Mouse (Mus musculus) hindbrain, embryonic 16.5 days (tissue): ENCODE results near the gene Kctd4. TPM values are rescaled to one million over a fixed set of nuclear protein-coding genes. Genes with fewer than 3 reads are reported as not detected.

ENCODE experiments used
- ATAC-seq: fragments of 200-750 bp; cut with Nextera tagmentation; 2 replicates; pipeline ENCODE4 v1.8.0; 2017; ENCODE audit warnings: moderate TSS enrichment, moderate library complexity
- H3K27ac ChIP-seq: fragments of 300-500 bp; sonication (generic); 2 replicates; pipeline ENCODE4 v1.5.1; 2014; ENCODE audit warnings: low read depth, mild to moderate bottlenecking, control low read depth, low read length, moderate library complexity
- H3K27me3 ChIP-seq: fragments of 300-500 bp; sonication (generic); replicated peaks from 2 replicates; pipeline ENCODE4 v1.6.1; 2014; ENCODE audit warnings: low read length; ENCODE audit not compliant: control insufficient read depth, insufficient read depth
- H3K36me3 ChIP-seq: fragments of 300-500 bp; sonication (generic); 2 replicates; pipeline ENCODE4 v1.6.1; 2014; ENCODE audit warnings: mild to moderate bottlenecking, low read length, moderate library complexity, mixed read lengths; ENCODE audit not compliant: control insufficient read depth, insufficient read depth
- H3K4me1 ChIP-seq: fragments of 300-500 bp; sonication (generic); 2 replicates; pipeline ENCODE4 v1.6.1; 2014; ENCODE audit warnings: low read depth, low read length; ENCODE audit not compliant: control insufficient read depth, insufficient read depth
- H3K4me2 ChIP-seq: fragments of 300-500 bp; sonication (generic); 2 replicates; pipeline ENCODE4 v1.6.1; 2014; ENCODE audit warnings: mild to moderate bottlenecking, low read length, control low read depth, moderate library complexity
- H3K4me3 ChIP-seq: fragments of 300-500 bp; sonication (generic); 2 replicates; pipeline ENCODE4 v1.5.1; 2014; ENCODE audit warnings: mild to moderate bottlenecking, low read length, control low read depth, moderate library complexity
- H3K9ac ChIP-seq: fragments of 300-500 bp; sonication (generic); 2 replicates; pipeline ENCODE4 v1.6.1; 2014; ENCODE audit warnings: low read depth, mild to moderate bottlenecking, control low read depth, low read length, moderate library complexity
- H3K9me3 ChIP-seq: fragments of 300-500 bp; sonication (generic); 2 replicates; pipeline ENCODE4 v1.6.1; 2014; ENCODE audit warnings: mild to moderate bottlenecking, low read length, moderate library complexity; ENCODE audit not compliant: control insufficient read depth
- WGBS: fragments of 180-500 bp; shearing (Covaris S2); extraction: QIAGEN DNeasy Blood & Tissue Kit; methylation state at CpG from one replicate; pipeline ENCODE4 v1.1.7; 2014; 5-methylcytosine and 5-hydroxymethylcytosine counted together
- polyA plus RNA-seq: library from polyadenylated mRNA; unstranded; fragments of >200 nt; fragmentation: Nextera tagmentation; extraction: Ambion mirVana; gene quantifications from 2 replicates; pipeline ENCODE4 v1.2.1, GENCODE M21; 2015

Kctd4 gene
- polyA plus RNA-seq, 1 experiment from 2014 or later = 6.7 TPM

DNA sequence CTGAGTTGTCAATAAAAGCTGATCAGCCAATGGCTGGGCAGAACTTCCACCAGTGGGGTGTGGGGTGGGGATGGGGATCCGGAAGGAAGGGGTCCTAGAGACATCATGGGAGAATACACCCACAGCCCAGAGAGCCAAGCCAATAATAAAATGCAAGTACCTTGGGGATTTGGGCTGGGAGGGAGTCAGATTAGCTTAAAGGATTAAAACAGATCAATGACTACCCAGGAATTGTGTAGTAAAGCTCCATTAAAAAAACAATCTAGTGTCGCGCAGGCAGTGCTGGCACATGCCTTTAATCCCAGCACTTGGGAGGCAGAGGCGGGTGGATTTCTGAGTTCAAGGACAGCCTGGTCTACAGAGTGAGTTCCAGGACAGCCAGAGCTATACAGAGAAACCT, 50.2 kb downstream of the Kctd4 start:
- Histone ChIP-seq H3K4me2 (no peak overlapping the region), H3K27ac (no peak overlapping the region), H3K36me3 (no peaks in the 10 kb centered on the region), H3K4me1 (peaks cover 10% of the 10 kb centered on the region), H3K9ac (no peak overlapping the region), H3K4me3 (no peak overlapping the region), H3K9me3 (no peaks in the 10 kb centered on the region), H3K27me3 (no peaks in the 10 kb centered on the region)
- ATAC-seq = no peak
- 90% methylated on average over 4 of the region's 4 CpGs for WGBS

DNA sequence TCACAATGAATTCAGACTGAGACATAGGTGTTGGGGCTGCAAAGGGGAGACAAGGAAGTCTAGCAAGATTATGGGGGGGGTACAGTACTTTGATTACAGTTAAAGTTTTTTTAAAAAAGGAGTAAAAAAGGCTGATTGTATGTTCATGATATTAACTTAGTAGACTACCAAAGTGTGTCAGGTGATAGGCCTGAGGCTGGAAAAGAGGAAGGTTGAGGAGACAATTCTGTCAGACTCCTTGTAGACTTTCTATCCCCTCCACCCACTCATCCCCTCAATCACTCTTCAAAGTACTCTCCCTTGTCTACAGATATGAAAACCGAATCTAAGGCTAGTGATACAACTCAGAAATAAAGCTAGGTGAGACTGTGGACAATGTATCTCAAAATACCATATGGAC, 53.4 kb downstream of the Kctd4 start:
- no peak overlapping the region for H3K4me2 ChIP-seq
- H3K4me3 ChIP-seq = no peak overlapping the region
- no peak overlapping the region for H3K9ac ChIP-seq
- H3K36me3 ChIP-seq = no peaks in the 10 kb centered on the region
- H3K9me3 ChIP-seq = no peaks in the 10 kb centered on the region
- peaks cover 15% of the 10 kb centered on the region for H3K4me1 ChIP-seq
- no peak overlapping the region for H3K27ac ChIP-seq
- 100% methylated on average over 1 of the region's 1 CpGs for WGBS
- H3K27me3 ChIP-seq = no peaks in the 10 kb centered on the region
- no peak for ATAC-seq

DNA sequence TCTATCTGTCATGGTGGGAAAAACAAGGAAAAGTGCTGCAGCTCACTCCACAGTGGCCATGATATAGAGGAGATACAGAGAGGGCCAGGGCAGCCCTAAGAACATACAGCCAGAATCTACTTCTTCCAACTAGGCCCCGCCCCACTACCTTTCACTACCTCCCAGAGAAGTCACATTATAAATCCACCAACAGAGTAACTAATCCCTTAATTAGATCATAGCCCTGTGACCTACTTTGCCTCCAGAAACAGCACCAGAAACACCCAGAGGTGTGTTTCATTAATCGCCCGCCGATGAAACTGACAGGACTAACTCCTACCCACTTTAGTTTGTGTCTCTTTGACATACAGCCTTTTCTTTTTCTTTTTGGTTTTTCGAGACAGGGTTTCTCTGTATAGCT, 54.4 kb downstream of the Kctd4 start:
- Histone ChIP-seq H3K27me3 (no peaks in the 10 kb centered on the region), H3K4me1 (peaks cover 15% of the 10 kb centered on the region), H3K4me2 (peak overlapping the region; percentile 81), H3K4me3 (no peak overlapping the region), H3K9ac (no peak overlapping the region; the same call in 1 of the 2 replicates), H3K27ac (no peak overlapping the region), H3K36me3 (no peaks in the 10 kb centered on the region), H3K9me3 (no peaks in the 10 kb centered on the region)
- WGBS = 91% methylated on average over 5 of the region's 5 CpGs
- no peak for ATAC-seq

DNA sequence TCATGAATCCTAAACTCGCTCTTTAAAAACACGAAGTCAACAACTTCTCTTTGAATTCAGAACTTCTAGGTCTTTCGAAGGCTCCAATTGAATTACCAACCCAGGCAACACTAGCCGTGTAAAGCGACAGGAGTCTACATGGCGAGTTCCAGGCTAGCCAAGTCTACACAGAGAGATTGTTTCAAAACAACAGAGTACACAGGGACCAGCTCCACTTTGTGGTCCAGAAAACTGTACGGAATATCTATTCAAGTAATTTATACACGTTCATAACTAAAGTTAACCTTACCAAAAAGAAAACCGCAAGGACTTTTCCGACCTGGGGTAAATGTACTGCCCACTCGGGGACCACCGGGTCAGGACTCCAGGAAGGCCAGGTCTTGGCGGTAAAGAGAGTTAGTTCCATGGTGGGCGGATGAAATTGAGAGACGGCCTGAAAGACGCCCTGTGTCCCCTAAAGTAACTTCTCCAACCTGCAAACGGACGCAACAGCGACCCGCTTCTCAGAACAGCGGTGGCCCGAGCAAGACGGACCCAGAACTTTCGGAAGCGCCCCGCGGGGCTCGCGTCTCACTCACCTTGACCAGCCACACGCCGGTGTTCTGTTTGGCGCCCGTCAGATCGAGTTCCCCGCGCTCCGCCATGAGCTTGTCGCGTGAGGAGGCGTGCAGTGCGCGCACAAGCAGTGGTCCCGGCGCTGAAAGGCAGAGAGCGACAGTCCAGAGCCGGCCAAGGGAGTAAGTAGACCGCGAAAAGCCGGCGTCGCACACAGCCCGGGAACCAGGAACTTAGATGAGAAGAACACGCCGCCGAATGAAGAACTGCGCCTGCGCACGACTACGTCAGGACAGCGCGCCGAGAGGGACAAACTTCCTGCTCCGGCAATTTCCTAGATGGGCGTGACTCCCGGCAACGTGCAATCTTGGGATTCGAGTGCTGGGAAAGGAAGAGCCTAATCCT, 55.6 kb downstream of the Kctd4 start, which contains the start of gene Gtf2f2:
TSS of gene Gtf2f2 (minus strand) at position 764 of the 960 bp plus-strand sequence.
- Histone ChIP-seq H3K9me3 (no peaks in the 10 kb centered on the region), H3K27me3 (no peaks in the 10 kb centered on the region), H3K4me1 (peaks cover 15% of the 10 kb centered on the region), H3K4me2 (peak within 1 kb of the TSS; percentile 81), H3K27ac (peak within 1 kb of the TSS; percentile 64), H3K9ac (peak within 1 kb of the TSS; percentile 86), H3K4me3 (peak within 1 kb of the TSS; percentile 99), H3K36me3 (no peaks in the 10 kb centered on the region)
- 1% methylated on average over 67 of the region's 67 CpGs for WGBS
- peak; percentile 95 for ATAC-seq

DNA sequence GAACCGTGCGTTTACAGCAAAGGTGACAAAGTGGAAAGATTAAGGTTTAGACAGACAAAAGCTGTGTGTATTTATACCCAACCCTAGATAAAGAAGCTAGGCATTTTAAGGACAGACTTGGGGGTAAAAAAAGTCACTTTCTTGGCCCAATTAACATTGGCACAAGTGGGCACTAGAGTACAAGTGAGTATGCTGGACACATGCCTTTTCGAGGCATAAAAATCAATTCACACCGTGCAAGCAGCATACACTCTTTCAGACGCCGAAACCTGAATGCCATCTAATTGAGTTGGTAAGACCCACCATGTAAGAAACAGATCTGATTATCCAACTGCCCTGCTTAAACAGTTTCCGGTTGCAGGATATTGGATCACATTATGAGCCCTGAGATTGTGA, 56.3 kb downstream of the Kctd4 start:
- 22% methylated on average over 7 of the region's 7 CpGs for WGBS
- peak overlapping the region; percentile 64; the same call in 1 of the 2 replicates for H3K27ac ChIP-seq
- no peaks in the 10 kb centered on the region for H3K9me3 ChIP-seq
- no peaks in the 10 kb centered on the region for H3K36me3 ChIP-seq
- peak overlapping the region; percentile 99 for H3K4me3 ChIP-seq
- peak overlapping the region; percentile 86 for H3K9ac ChIP-seq
- H3K4me2 ChIP-seq = peak overlapping the region; percentile 81
- H3K4me1 ChIP-seq = peaks cover 15% of the 10 kb centered on the region
- no peaks in the 10 kb centered on the region for H3K27me3 ChIP-seq
- ATAC-seq = no peak; the same call in 1 of the 2 replicates

DNA sequence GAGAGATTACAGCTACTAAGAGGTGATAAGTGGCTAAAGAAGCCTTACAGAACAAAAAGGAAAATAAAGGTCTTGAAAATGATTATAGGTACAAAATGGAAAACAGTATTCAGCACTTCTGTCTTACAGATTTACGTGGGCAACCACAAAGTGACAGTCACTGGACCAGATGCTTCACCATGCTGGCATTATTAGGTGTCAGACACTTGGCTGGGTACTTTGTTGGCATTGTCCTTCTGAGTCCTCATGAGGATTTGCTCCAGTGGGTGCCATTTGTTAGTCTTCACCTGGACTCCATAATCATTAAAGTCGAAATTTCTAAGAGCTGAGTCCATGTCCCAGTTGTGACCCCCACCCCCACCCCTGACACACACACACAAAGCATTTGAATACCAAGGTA, 59.5 kb downstream of the Kctd4 start:
- WGBS = 34% methylated on average over 2 of the region's 2 CpGs

More for the DNA sequence above, 59.5 kb downstream of the Kctd4 start:
- Histone ChIP-seq H3K9ac (no peak overlapping the region), H3K4me3 (no peak overlapping the region), H3K27me3 (no peaks in the 10 kb centered on the region), H3K9me3 (no peaks in the 10 kb centered on the region; the same call in 1 of the 2 replicates), H3K4me1 (peaks cover 10% of the 10 kb centered on the region), H3K36me3 (no peaks in the 10 kb centered on the region), H3K27ac (no peak overlapping the region), H3K4me2 (no peak overlapping the region)
- ATAC-seq = no peak

Other genes with a start within 250 kb of the Kctd4 start
- 15.8 and 18.3 TPM in 2 replicates for gene Cog3, start 200.5 kb upstream of the Kctd4 start, polyA plus RNA-seq
- 8.2 and 8.6 TPM in 2 replicates for gene Slc25a30, start 168.0 kb upstream of the Kctd4 start, polyA plus RNA-seq
- 585 and 607 TPM in 2 replicates for gene Tpt1, start 109.9 kb upstream of the Kctd4 start, polyA plus RNA-seq
- 33.2 and 34.1 TPM in 2 replicates for gene Gtf2f2, start 55.9 kb downstream of the Kctd4 start, polyA plus RNA-seq
- gene Gpalpp1, start 155.8 kb downstream of the Kctd4 start, polyA plus RNA-seq = 9.6 and 12.4 TPM in 2 replicates
- gene Nufip1, start 155.9 kb downstream of the Kctd4 start, polyA plus RNA-seq = 12.4 and 13.2 TPM in 2 replicates